Mouse (Mus musculus) ovary, postnatal 10 days (tissue): Measurements from ENCODE around the gene 5730455P16Rik.
"Not testable (repeated sequence)": the region's sequence is repeated elsewhere in the genome, so short reads cannot be mapped to it uniquely, and the experiment has no call there.

ENCODE experiments used
- DNase-seq: peaks from one replicate; pipeline ENCODE4 v3.0.0; 2022; ENCODE audit warnings: low spot score

The 5730455P16Rik gene

DNA sequence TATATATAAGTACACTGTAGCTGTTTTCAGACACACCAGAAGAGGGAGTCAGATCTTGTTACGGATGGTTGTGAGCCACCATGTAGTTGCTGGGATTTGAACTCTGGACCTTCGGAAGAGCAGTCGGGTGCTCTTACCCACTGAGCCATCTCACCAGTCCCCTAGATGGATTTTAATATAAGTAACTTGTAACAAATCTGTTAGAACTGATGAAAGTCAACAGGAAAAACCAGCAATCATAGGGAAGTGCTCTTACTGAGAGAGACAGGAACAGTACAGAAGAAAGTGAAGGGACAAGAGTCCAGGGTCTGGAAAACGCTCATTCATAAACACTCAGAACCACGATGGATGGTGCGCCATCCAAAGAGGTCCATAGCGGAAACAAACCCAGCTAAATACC is 1.4 kb upstream of the 5730455P16Rik start:
- DNase-seq = not testable (repeated sequence)

DNA sequence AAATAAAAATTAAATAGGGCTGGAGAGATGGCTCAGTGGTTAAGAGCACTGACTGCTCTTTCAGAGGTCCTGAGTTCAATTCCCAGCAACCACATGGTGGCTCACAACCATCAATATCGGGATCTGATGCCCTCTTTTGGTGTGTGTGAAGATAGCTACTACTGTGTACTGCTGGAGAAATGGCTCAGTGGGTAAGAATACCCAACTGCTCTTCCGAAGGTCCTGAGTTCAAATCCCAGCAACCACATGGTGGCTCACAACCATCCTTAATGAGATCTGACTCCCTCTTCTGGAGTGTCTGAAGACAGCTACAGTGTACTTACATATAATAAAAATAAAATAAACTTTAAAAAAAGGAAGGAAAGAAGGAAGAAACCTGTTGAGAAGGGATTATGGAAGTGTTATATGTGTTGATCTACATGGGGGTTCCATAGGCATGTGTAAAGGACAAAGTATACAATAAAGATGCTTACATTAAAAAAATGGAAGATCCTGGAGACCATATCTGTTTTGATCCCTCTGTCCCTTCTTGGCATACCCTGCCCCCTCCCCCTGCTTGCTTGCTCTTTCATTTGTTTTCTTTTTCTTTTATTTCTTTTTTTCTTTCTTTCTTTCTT is 726 bp upstream of the 5730455P16Rik start:
- not testable (repeated sequence) for DNase-seq

DNA sequence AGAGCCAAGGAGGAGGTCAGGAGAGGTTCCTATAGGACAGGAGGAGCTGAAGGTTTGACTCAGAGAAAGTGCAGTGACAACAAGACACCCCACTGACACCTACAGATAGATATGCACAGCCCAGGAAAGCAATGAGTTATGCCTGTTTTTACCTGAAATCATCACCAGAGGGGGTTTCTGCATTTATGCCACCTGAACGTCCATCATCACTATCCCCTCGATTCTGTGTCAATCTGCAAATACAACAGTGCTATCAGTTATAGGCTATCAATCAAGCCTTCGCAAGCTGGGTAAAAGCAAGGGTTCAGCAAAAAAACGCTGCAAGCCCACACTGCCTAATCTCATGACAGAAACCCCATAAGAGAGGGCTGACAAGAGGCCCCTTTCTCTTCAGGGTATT is 1.2 kb downstream of the 5730455P16Rik start:
- DNase-seq = no peak

DNA sequence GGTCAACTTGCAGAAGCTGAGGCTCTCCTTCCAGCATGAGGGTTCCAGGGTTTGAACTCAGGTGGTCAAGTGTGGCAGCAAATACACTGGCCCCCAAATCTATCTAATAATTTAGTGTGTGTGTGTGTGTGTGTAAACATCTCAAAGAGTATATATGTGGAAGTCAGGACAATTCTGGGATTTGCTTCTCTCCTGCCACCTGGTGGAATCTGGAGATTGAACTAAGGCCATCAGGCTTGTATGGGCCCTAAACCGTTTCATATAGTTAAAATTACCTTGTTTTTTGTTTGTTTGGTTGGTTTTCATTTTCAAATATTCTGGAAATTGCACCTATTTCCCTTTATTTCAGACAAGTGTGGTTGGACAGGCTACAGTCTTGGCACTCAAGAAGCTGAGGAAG is 8.9 kb downstream of the 5730455P16Rik start:
- no peak for DNase-seq

DNA sequence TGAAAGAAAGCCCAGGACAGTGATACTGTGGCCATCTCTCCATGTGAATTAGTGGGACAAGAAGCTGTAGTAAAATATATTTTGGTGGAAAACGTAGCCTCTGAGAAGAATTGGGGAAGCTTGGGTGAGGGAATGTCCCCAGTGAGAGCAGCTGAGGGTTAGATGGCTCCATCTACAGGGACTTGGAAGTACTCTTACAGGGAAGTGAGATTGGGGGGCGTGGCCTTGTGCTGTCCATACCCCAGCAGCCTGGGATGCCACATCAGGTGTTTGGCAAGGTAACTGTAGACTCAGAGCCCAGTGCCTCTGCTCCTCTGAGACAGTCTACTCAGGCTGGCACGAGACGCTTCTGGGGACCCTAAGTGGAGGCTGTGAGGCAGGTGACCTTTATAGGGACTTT is 23.0 kb downstream of the 5730455P16Rik start:
- DNase-seq = no peak

DNA sequence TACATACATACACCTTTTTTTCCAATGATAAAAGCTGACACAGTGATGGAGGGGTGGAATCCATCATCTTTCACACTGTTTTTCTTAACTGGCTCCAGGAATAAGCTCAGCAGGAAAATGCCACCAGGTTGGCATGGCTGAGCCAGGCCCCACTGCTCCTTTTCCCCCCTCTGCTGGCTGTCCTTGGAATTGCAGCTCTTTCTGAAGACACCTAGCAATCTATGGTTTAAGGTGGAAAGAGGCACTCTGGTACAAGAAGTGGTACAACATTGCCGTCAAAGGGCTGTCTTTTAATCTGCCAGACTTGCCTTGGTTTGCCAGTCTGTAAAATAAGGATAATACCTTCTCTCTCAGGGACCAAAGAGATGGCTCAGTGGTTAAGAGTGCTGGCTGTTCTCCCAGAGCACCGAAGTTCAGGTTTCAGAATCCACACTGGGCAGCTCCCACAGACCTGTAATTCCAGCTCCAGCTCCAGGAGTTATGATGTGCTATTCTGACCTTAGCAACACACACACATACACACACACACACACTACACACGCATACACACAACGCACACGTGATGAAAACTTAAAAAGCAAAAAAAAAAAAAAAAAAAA is 25.9 kb downstream of the 5730455P16Rik start:
- peak; percentile 58 for DNase-seq

DNA sequence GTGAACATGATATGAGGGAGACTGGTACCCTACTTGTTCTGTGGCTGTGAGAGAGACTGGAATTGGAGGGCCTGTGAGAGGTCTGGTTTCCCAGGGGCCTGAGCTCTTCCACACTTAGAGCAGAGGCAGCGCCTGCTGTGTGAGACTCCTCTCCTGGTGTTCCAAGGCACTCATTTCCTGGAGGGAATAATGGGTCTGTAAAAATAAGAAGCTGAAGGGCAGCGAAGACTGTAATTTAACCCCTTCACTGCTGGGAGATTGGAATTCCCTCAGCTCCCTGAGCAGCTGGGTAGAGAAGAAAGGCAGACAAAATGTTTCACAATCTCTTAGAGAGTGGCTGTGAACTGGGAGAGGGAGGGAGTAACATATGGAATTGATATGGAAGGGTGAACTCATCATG is 35.4 kb downstream of the 5730455P16Rik start:
- DNase-seq = no peak

DNA sequence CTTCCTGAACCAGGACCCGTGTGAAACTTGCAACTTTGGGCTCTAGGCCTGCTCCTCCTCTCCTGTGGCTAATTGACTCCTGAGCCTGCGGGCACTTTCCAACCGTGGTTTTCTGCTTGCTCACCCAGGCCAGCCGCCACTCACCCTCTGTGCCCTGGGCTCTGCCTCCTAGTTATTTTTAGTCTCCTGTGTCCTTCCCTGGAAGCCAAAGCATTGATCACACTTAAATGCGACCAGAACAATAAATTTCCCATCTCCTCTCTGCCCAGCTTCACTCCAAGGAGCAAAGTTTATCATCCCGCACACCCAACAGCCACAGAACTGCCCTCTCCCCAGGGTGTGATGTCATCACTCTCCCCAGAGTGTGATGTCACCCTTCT is 41.5 kb downstream of the 5730455P16Rik start:
- no peak for DNase-seq

DNA sequence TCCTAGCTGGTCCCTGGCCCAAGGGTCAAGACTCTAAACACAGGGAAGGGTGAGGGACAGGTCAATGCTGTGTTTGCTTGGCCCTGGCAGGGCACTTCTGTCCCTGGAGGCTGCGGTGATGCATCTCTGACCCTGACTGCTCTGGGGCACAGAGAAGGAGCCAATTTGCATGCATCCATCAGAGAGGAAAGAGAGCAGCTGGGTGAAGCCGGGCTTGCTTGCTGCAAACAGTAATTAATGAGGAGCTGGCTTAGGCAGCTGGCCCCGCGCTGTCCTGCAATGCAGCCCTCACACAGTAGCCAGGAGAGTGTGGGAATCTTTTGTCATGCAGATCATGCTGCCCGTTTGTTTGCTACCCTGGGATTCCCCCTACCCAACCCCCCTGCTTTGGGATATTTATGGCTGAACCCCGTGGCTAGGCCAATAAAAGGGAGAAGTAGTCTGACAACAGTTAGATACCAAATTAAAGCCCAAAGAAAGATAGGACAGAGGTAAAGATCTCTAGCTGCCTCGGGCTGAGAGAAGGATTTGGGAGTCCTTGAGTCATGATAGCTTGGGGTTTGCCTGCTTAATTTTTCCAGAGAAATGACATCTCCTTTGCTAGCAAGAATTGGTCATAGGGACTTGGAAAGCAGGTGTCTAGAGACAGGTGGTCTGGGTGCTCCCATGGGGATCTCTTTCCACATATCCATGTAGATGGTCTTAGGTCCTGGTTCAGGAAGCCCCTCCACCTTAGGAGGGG is 42.1 kb downstream of the 5730455P16Rik start:
- no peak for DNase-seq

DNA sequence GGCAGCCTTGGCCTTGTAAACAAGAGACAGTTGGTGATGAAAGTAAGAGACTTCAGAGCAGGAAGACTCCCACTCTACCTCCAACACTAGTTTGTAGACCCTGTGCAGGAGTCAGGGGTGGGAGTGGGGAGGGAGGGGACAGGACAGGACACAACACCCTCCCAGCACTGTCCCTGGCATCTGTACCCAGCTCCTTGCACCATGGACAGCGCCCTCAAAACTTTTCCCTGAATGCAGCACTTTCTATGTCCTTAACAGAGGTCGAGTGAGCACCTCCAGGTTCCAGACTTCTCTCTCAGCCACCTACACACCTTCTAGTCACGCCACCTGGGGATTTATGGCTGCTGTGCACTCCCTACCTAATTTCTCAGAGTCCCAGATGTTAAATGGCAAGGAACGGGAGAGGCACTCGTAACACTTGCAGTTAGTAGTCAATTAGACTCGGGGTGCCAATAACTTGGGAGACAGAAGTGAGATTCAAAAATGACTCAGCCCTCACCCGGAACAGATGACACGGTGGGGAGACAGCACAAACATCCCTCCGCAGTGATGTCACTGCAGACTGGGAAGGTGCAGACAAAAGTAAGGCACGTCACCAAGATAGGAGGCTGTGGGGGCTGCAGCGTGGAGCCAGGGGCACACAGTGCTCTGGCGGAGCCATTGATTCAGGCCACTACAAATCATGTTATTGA is 45.0 kb downstream of the 5730455P16Rik start:
- DNase-seq = no peak

DNA sequence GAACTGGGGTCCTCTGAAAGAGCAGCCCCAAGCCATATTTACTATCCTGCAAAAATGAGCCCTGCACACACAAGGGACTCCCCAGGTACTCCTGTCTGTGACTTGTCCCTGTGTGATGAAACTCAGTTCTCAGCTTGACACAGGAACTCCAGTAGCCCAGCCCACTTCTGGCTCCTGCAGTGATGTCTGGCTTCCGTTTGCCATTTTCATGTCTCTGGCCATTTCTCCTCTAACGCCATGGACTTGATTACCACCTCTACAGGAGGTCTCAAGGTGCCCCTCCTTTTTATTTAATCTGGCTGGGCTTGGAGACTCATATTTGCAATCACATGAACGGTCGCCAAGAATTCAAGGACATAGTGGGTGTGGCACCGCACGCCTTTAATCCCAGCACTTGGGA is 53.2 kb downstream of the 5730455P16Rik start:
- no peak for DNase-seq

DNA sequence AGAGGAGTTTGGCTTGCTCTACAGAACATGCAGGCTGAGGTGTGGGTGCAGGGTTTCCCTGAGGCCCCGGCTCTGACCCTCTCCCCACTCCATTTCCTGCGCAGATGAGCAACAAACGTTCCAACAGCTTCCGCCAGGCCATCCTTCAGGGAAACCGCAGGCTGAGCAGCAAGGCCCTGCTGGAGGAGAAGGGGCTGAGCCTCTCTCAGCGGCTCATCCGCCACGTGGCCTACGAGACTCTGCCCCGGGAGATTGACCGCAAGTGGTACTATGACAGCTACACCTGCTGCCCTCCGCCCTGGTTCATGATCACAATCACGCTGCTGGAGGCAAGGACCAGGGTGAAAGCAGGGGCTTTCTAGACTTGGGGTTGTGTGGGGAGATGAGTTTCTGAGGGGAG is 54.6 kb downstream of the 5730455P16Rik start:
- DNase-seq = no peak

DNA sequence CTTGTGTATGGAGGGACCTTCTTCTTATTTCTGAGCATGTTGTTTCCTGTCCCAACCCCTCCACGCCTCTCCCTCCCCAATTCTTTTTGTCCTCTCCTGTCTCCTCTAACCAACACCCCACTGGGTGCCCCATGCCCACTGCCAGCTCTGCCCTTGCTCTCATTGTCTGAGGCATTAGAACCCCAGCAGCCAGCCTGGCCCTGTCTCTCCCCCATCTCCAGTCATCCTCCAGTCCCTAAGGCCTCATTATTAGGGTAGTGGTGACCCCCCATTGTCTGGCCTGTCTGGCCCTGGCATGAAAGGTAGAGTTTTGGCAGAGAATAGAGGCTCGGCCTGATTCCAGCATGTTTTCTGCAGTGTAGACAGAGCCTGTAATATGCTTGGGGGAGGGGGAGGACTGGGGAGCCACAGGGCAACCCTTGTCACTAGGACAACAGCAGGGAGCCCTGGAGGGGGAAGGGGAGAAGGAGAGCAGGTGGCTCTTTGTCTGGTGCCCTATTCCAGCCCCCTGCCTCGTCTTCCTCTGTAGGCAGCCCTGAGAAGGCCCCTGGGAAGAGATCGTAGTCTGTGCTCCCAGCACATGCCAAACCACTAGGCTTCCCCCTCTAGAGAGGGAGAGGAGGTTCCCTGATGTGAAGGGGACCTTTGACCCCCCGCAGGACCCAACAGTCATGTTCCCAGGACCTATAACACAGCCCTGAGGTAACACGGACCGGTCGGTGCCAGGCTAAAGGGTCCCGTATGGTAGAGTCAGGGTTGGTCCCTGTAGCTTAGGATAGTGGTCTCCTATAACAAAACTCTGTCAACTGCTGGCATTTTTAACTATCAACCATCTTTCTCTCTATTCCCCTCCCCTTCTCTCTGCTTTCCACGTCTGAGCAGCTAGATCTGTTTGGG is 61.8 kb downstream of the 5730455P16Rik start:
- no peak for DNase-seq

DNA sequence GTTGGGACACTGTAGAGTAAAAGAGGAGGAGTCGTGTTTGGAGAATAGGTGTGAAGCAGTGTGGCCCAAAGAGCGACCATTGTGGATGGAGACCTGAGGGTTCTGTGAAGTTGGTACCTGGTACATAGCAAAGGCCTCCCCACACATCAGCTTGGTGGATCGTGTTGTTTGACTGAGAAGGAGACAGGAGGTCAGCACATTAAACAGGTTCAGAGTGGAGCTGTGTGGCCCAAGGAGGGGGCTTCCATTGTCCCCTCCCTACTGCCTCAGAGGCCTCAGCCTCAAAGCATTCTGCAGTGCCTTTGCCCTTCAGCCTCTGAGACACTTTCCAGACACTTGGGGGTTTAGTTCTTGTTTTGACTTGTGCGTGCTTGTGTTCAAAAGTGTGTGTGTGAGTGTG is 63.9 kb downstream of the 5730455P16Rik start:
- DNase-seq = no peak

DNA sequence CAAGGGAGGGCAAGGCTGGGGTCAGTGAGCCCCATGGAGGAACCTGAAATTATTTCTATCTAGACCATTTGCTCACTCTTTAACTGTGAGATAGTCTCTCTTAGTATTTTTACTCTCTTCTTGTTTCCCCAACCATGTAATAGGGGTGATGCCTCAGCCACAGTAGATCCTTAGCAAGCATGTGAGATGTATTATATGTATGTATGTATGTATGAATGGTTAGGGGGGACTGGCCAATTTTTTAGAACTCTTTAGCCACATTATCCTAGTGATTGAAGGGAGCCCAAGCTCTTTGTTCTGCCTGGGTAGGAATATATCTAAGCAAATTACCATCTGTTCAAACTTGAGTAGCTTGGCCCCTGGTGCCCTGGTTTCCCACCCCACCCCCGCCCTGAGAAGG is 64.4 kb downstream of the 5730455P16Rik start:
- no peak for DNase-seq

DNA sequence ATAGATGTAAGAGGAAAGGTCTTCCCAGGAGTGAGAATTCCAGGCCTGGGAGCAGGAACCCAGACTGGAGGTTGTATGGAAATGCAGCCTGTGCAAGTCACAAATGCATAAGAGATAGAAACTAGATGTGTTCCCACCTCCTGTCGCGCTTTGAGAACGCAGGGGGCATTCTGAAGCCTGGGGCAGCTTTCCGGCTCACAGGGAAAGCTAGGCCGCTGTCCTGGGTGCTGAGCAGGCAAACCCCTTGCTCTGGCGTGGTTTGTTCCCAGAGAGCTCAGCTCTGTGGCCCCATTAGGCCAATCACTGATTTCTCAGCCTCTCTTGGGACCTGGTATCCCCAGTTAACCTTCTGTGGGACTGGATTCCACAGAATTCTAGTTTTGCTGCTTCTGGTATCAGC is 65.3 kb downstream of the 5730455P16Rik start:
- DNase-seq = no peak

DNA sequence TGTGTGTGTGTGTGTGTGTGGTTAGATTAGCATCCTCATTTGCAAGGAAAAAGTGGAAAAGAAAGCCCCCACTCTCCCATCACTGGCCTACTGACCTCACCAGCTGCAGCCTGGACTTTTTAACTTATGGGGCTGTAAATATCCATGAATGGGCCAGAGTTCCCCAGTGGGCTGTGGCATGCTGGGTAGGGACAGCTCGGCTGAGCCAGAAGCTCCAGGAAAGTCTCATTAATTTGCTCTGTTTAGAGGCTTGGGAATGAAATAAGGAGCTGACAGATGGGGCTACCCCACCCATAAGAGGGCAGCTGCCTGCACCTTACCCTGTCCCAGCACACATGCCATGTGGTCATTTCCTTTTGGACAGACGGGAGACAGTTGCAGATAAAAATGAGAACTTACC is 65.8 kb downstream of the 5730455P16Rik start:
- DNase-seq = no peak

DNA sequence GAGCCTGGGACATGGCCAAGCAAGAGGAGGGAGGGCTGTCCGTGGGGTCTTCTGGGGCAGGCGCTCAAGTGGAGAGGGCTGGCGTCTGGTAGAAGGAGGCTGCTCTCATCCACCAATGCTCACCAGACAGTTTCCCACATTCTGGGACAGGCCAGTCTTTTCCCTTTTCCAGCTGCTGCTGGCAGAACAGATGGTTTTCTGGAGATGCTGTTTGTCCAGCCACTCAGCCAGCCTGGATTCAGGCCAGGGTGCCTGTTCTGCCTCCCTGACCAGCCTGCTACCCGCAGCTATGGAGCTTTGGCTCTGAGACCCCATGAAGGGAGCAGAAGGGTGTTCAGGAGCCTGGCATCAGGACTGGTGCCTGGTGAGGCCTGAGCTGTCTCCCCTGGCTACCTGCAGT is 66.6 kb downstream of the 5730455P16Rik start:
- no peak for DNase-seq
